Mouse (Mus musculus): ENCODE data around the gene Wbp11. TPM values are rescaled to one million over a fixed set of nuclear protein-coding genes. Genes with fewer than 3 reads are reported as not detected.

Gene Wbp11
- 10 to 100 TPM; 43.3 to 45.5 TPM for total RNA-seq (2021)
- long read RNA-seq, experiment 1, transcript Wbp11-201 (12 exons, 2,739 nt) = major isoform, 16 of 30 reads
- long read RNA-seq, experiment 1, partial matches to known transcripts = 6 of 30 reads
- long read RNA-seq, experiment 1, other reads (novel, unspliced or antisense) = 8 of 30 reads
- long read RNA-seq, experiment 2, transcript Wbp11-201 (12 exons, 2,739 nt) = major isoform, 32 of 55 reads
- long read RNA-seq, experiment 2, partial matches to known transcripts = 11 of 55 reads
- long read RNA-seq, experiment 2, other reads (novel, unspliced or antisense) = 12 of 55 reads

DNA sequence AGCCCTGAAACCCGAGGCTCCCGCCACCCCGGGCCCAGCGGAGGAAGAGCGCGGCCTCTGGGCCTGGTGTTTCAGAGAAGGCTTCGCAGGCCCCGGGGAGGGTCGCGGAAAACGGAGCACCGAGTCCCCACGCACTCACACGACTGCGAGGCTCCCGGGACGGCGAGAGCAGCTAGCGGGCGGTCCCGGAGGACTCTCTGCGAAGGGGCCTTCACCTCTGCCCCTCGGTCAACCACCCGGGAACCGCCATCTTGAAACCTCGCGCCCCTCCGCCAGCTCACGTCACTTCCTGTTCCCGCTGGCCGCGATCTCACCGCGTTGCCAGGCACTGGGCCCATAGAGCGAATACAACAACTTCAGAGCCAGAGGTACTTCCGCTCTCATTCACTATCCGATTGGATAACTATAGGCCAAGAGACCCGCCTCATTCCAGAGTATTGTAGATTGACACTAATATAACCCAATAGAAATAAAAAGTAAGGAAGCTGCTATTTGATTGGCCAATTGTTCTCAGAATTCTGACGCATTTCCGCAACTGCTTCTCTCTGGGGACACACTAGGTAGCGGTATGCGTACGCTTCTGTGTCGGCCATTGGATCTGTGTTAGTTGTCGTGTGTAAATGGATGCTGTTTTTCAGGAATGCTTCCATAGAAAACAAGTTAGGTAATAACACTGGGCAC, at the start of gene Wbp11:
TSS of gene Wbp11 (minus strand) at position 353 of the 681 bp plus-strand sequence.
- DNase-seq = peak; percentile 94
- intact Hi-C loops (cut with DNase I) = loop anchor here (2.0 kb wide), 1 partner anchor 19 kb away; the partner anchor contains the start of gene H2afj

DNA sequence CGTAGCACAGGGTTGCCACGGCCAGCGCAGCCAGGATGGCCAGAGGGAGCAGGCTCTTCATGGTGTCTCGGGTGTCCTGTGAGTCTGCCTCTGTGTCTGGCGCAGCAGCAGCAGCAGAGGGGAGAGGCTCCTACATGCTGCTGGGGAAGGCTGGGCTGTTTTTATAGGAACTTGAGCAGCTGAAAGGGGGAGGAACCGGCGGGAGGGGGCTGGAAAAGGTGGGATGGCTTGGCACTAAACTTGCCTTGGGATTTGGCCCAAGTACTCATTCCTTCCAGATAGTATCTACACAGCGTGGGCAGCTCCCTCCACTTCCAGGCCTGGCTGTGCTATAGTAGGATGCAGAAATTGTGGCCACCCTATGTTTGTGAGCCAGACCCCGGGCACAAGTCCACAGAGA, 47.6 kb upstream of the Wbp11 start, which contains the start of gene Mgp:
TSS of gene Mgp (minus strand) at position 154 of the 400 bp plus-strand sequence.
- intact Hi-C loops (cut with DNase I) = loop anchor here (10.0 kb wide), 1 partner anchor 289 kb away; no protein-coding TSS in a partner anchor

DNA sequence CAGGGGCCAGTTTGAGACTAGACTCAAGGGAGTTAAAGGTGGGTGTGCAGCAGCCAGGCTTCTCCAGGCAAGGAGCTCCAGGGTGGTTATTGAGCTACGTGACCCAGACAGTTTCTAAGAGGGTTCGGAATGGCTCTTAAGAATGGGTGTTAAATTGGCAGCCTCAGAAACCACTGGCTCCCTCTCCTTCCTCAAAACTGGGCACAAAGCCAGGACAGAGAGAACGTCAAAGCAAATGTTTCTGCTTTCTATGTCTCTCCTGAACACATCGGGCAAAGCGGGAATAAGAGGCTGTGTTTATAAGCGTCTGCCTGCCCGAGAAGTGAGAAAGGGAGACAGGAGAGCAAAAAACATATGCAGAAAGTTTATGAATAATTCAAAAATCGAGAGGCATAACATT, 46.6 kb upstream of the Wbp11 start:
- DNase-seq = no peak
- intact Hi-C loops (cut with DNase I) = loop anchor here (10.0 kb wide), 1 partner anchor 290 kb away; no protein-coding TSS in a partner anchor

More for the DNA sequence above, 47.6 kb upstream of the Wbp11 start, which contains the start of gene Mgp:
- DNase-seq = peak; percentile 36 to 41

DNA sequence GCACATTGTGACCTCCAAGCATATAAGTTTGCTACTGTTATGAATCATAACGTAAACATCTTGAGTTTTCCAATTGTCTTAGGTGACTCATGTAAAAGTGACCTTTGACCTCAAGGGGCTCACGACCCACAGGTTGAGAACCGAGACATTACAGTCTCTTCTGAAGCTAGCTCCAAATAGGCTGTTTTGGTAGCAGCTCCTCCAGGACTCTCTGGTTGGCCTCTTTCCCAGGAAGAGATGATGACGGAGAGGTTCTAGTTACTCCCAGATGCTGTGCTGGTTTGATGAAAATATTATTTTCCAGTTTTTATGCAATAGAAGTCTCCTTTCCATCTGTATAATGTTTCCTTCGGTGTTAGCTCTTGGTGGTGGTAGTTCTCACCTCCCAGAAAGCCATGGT, 40.9 kb upstream of the Wbp11 start:
- DNase-seq = no peak
- intact Hi-C loops (cut with DNase I) = no loop called here

DNA sequence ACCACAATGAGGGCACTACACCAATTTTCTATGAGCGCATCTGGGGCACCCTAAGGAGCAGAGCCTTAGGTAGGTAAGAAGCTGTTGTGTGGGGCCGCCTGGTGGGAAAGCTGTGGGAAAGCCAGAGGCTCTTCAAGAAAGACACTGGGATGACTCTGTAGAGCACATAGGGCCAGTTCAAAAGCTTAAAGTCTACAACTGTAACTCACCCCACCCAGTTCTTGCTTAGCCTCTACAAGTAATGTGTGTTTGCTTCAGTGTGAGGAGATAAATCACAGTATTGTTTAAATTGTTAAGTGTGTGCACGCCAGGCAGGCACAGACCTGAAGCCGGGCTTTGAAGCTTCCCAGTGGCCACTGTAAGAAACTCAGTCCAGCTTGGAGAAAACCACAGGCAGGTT, 38.1 kb upstream of the Wbp11 start:
- no peak for DNase-seq
- intact Hi-C loops (cut with DNase I) = no loop called here

DNA sequence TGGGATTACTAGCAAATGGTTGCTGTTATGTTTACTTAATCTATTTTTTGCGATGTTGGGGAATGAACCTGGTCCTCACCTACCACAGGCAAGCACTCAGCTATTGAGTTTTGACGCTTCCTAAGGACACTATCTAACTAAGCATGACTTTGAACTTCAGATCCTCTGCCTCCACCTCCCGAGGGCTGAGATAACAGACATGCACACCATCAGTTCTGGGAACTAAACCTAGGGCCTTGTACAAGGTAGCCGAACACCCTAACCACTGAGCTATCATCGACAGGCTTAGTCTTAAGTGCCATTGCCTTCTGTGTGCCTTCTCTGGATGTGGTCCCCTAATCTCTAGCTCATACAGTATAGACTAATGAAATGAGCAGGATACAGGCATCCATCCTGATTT, 37.3 kb upstream of the Wbp11 start:
- intact Hi-C loops (cut with DNase I) = no loop called here
- no peak for DNase-seq

DNA sequence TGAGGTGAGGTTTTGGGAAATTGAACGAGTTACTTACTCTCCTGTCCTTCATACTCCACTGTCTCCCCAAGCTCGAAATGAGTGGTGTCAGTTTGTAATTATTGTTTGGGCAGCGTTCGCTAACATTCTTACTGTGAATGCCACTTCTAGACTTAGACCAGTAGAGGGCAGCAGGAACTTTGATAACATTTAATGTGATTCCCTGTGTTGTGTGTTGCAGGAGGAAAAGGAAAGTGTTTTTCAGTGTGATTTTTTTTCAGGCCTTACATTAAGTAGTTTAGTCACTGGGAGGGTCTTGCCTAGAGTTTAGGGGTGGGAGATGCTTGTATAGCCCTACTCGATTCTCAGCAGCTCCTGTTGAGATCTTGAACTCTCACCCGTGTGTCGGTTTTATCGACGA, 33.0 kb upstream of the Wbp11 start:
- intact Hi-C loops (cut with DNase I) = loop anchor here (2.0 to 5.0 kb wide), 3 partner anchors 60 to 121 kb away; no protein-coding TSS in a partner anchor
- DNase-seq = no peak

DNA sequence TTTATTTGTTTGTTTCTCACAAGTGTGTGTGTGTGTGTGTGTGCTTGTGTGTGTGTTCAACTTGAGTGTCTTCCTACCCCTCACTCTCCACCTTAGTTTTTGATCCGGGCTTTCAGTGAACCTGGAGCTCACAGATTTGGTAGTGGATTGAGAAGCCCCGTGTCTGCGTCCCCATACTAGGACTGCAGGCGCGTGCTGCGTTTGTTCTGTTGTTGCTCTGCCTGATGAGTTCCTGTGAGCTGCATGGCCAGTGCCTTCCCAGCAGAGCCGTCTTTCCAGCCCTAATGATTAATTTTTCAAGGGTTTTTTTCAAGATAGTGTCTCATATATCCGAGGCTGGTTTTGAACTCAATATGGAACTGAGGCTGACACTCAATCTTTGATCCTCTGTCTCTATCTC, 30.4 kb upstream of the Wbp11 start:
- no peak for DNase-seq
- intact Hi-C loops (cut with DNase I) = no loop called here

DNA sequence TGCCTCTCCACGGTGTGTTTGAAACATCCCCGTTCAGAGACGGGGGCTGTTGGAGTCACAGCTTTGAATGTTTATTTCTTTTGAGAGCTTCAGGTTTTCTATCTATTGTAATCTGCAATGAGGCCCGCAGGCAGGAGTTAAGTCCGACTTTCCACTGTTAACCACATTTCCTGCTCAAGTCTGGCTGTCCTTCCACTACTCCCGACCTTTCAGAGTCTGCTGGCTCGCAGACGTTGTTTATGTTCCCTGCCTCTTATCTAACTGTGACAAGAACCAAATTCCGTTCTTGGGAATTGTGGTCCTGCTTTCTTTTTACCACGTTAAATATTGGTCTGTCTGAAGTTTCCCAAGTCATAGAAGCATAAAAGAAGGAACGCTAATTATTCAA, 29.8 kb upstream of the Wbp11 start:
- intact Hi-C loops (cut with DNase I) = no loop called here
- DNase-seq = no peak

DNA sequence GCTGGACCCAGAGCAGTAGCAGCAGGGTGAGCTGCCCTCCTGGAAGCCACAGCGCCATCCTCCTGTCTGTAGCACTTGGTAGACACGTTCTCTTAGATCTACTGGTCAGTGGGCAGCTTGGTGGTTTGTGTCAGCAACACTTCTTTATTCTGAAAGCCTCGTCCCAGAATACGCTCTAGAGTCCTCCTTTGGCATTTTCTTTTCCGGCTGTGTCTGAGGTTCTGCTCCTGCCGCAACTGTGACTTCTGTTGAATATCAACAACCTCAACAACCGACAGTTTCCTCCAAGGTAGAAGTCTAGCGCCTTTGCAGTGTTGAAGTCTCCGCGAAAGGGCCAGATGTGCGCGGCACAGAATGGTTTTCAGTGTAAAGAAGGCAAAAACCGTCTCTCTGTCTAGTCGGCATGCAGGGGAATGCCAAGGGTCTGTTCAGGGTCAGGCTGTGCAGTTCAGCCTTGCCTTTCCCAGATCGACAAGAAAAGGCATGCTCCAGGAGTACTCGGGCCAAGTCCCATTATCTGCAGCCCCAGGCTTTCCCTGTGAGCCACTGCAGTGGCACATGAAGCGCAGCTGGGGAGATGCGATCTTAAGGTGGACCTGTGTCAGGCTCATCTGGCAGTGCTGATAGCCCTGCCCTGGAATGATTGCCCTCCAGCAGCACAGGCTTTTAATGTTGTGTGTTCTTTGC, 29.3 kb upstream of the Wbp11 start, which contains the start of gene Art4:
TSS of gene Art4 (minus strand) at position 548 of the 687 bp plus-strand sequence.
- intact Hi-C loops (cut with DNase I) = no loop called here

DNA sequence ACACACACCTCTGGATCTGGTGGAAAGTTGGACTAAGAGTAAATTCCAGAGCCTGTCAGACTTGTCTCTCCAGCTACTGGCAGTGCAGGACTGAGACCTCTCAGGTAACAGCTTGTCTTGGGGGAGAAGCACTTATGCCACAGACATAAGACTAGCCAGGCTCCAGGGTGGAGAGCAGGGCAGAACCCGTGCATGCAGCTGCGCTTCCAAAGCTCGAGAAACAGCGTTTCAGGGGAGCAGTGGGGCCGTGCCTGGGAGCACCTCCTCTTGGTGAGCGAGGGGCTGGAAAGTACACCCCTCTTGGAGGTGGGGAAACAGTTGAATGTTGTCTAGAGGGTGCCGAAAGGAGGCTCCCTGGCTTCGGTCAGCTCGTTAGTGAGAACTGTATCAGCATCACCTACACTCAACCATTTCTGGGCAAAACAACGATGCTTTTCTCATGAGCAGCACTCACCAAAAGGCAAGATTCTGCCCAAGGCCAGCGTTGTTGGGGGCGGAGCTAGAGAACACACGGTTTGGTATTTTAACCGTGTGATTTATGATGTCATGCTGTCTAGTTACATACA, 28.1 kb upstream of the Wbp11 start:
- intact Hi-C loops (cut with DNase I) = no loop called here

More for the DNA sequence above, 29.3 kb upstream of the Wbp11 start, which contains the start of gene Art4:
- no peak for DNase-seq

DNA sequence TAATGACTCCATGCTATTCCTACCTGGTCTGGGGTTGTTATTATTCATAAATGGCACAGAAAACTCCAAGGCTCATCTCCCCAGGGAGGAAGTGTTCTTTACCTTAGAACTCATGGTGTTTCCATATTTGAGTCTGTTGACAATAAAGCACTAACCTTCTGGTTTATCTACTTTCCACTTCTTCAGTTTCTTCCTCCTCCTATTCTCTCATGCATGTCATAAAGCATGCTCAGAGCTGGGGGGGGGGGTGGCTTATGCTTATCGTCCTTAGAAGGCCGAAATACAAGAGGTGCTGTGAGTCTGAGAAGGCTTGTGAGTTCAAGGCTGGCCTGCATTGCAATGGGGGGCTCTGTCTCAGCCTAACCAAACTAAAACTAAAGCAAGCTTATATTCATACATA, 27.1 kb upstream of the Wbp11 start:
- DNase-seq = no peak
- intact Hi-C loops (cut with DNase I) = no loop called here

More for the DNA sequence above, 28.1 kb upstream of the Wbp11 start:
- DNase-seq = no peak

DNA sequence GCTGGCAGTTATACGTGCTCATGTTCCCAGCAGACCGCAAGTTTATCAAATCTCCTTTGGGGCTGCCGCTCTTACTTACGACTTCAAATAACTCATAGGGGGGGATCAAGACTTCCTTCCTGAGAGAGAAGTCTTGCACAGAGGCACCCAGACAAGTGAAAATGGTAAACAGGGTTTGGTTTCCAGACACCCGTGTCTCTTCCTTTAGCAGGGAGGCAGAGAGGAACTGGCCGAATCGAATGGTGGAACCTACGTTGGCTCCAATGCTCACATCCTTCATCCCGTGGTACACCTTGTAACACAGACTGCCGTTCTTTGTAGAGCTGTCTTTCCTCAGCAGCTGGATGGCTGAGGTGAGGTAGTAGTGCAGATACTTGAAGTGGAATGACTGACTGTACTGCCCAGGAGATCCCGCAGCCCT, 26.3 kb upstream of the Wbp11 start:
- DNase-seq = no peak
- intact Hi-C loops (cut with DNase I) = no loop called here

DNA sequence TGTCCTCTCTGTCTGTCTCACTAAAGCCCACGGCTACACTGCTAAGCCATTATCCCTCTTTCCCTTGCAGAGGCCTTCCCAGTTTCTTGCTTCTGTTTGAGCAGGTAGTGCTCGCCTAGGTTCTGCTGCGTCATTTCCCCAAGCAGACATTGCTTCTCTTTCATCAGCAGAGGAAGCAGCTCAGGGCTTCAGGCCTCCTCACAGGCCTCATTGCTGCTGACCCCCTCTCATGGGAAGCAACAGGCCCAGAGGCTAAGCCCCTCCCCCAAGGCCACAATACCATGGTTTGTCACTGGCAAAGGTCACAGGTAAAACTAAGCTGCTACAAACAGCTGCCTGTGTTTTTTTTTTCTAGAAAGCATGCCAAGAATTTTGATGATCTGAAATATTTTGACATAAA, 24.7 kb upstream of the Wbp11 start:
- intact Hi-C loops (cut with DNase I) = no loop called here
- no peak for DNase-seq

DNA sequence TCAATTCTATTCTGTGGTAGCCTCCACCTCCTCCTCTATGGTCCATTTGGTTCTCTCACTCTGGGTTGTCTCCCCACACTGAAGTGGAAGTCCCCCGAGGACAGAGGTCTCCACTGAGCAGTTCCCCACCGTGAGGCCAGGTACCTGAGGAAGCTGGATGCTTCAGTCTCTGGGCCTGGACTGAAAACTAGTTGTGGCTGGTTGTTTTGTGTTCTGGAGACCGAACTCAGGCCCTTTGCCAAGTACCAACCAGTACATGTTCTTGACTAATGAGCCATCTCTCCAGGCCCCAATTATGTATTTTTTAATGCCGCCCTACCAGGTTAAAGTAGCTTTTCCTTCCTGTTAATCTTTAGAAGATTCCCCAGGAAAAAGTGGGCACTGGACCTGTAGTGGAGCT, 24.3 kb upstream of the Wbp11 start:
- no peak for DNase-seq
- intact Hi-C loops (cut with DNase I) = no loop called here

DNA sequence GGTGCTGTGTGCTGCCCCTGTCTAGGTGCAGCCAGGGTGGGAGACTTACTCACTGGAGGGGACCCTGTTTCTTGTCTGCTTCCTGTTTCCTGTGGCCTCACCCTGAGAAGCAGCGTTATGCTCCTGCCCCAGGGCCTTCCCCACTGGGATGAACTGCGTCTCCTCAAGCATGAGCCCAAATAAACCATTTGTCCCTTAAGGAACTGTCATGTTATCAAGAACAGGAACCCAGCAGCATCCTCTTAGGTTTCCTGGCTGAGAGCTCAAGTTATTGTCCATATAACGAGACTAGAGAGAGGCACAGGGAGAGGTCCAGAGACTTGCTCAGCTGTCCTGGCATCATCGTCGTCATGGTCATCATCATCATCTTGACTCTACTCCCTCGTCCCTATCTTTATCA, 22.2 kb upstream of the Wbp11 start:
- no peak for DNase-seq
- intact Hi-C loops (cut with DNase I) = no loop called here

DNA sequence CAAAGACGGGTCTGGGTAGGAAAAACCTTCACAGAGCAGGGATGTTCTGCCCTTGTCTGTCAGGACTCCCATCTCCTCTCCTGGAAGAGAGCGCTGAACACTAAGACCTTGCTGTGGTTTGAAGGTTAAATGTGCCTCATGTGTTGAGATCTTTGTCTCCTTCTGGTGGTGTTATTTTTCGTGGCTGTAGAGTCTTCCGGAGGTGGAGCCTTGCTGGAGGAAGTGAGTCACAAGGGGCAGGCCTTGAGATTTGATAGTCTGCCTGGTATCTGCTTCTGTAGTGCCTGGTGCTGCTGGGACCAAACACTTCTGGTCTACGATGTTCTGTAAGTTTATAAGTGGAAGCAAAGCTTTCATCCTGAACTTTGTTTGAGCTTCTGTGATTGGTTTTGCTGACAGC, 20.9 kb upstream of the Wbp11 start:
- intact Hi-C loops (cut with DNase I) = no loop called here
- no peak for DNase-seq

DNA sequence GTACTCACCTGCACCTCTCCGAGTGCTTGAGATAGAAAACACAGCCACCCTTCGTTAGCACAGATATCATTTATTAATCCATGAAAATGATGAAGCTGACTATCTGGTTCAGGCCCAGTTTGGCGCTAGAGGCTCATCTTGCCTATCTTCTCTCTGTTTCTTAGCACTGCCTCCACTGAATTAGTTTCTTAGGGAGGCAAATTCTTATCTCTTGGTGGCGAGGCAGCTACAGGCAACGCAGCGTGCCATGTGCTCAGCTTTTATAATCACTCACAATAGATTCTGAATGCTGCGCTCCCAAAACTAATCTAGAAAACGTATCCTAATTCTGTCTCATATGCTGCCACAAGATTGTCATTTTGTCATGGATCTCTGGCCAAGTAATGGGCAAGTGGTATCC, 20.4 kb upstream of the Wbp11 start:
- no peak for DNase-seq
- intact Hi-C loops (cut with DNase I) = no loop called here

DNA sequence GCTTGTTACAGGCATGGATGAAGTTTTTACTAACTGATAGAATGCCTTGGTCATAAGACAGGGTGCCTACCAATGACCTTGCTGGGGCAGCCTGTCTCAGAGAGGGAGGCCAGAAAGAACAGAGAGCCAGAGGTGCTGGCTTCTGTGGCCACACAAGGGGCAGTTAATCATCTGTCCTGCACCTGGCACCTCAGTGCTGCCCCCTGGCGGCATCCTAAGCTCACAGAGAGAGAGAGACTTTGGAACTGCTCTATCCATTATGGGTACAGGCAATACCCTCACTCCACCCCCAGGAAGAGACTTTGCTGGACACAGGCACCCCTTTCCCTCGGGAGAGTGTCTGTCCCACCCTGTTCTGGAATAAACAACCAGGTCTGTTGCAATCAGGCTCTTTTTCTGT, 19.8 kb upstream of the Wbp11 start:
- intact Hi-C loops (cut with DNase I) = no loop called here
- peak; percentile 16 to 34 for DNase-seq

DNA sequence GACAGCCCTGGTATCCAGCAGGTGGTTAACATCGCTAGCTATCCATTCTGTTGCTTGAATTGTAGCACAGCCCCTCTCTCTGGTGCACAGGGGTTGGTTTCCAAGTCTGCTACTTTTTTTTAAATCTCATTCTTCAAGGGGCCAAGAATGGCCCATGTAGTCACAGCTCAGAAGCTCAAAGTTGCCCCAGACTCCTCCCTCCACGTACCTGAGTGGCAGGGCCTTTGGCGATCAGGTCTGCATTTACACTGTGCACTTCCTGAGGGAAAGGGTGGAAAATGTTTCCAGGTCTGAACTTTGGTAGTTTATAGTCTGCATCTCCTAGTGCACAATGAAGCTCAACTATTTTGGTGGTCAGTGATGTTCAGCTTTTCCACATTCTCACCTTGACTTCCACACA, 19.2 kb upstream of the Wbp11 start:
- DNase-seq = no peak
- intact Hi-C loops (cut with DNase I) = no loop called here
